Mouse (Mus musculus) liver, embryonic 14.5 days (tissue): Measurements from ENCODE around the gene Mlph.

Experiments
- CTCF ChIP-seq: IDR thresholded peaks from 2 replicates; pipeline ENCODE4 v1.5.1; 2016; ENCODE audit warnings: antibody characterized with exemption, low read depth, control low read depth
- EP300 ChIP-seq: IDR thresholded peaks from 2 replicates; pipeline ENCODE4 v1.6.1; 2016; ENCODE audit warnings: antibody characterized with exemption, low read depth

DNA sequence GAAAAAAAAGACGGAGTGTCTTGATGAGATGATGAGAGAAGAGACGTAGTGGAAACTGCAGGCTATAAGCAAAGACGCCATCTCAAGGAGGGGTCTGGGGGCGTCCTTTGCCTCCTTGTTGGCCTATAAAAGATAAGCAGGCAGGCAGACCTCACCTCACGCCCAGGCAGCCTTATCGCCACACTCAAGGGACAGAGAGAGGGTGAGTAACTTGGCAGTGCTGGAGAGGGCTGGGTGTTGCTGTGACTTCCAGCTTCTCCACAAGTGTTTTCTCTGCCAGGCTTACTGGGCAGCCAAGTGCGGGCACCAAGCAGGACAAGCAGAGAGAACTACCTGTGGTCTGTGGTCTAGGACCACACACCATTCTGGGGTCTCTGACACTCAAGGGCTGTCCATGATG lies 36.8 kb downstream of the Mlph start:
- TF ChIP-seq CTCF (no peak), EP300 (no peak)
